Mouse (Mus musculus) heart, adult 18-20 months (tissue): ENCODE results near the gene Kxd1. TPM values are rescaled to one million over a fixed set of nuclear protein-coding genes. Genes with fewer than 3 reads are reported as not detected.

Source experiments
- DNase-seq, 2 experiments: peaks; one replicate each; pipeline ENCODE4 v3.0.0; 2021 to 2022; ENCODE audit warnings: mixed read lengths in 1 of 2
- total RNA-seq, 2 experiments: library from RNA; stranded (reverse); gene quantifications; 2 replicates each; pipeline ENCODE4 v1.2.3; 2021

The Kxd1 gene
- total RNA-seq, 2 experiments from 2014 or later, result 92.4 to 107 TPM

DNA sequence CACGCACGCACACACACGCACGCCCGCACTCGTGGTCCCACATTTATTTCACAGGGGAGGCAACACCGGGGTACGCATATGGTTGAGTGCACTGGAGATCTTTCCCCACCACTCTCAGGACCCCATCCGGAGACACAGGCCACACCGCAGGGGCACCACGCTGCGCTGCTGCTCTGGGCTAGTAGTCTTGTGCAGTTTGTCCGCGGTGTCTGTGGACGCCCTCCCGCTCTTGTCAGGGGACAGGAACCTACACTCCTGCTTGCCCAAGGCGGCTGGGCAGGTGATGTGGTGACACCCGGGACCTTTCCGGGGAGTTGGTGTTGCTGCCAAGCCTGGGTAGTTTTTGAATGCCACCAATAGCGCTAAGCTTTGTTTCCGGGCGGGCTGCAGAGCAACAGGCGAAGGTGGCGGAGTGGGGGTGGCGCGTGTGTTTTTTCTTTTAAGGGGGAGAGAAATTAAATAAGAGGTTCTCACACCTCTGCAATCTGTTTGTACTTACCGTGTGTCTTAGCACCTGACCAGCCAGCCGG, 33.3 kb downstream of the Kxd1 start:
- DNase-seq, result peak in 1 of 2 experiments; percentile 14

- no peak for DNase-seq
These were observed 33.9 kb downstream of the Kxd1 start for GRCm38 (mm10) chr8:70493692-70494415.

GRCm38 (mm10) chr8:70492664-70493640, 34.8 kb downstream of the Kxd1 start, which contains the start of gene Crlf1:
TSS of gene Crlf1 (plus strand) at chr8:70493158.
- DNase-seq, result peak in 1 of 2 experiments; percentile 12

- DNase-seq, result no peak
These were observed 36.8 kb downstream of the Kxd1 start for GRCm38 (mm10) chr8:70490880-70491495.

GRCm38 (mm10) chr8:70490061-70490879, 37.5 kb downstream of the Kxd1 start:
- DNase-seq, result peak in 1 of 2 experiments; percentile 10

DNA sequence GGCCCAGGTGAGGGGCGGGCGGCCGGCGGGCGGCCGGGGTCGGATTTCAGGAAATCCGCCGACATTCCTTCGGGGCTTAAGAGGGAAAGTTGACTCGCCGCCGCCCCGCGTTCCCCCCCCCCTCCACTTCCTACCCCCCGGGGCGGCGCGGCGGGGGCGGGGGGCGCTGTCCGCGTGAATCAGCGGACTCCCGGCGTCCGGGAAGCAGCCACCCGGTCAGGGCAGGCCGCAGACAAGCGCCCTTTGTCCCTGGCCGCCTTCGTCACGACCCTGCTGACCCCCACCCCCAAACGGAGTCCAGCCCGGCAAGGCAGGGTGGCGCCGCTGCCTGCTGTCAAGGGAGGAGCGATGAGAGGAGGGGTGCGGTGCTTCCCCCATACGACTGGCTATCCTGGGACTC, 38.2 kb downstream of the Kxd1 start:
- peak in 1 of 2 experiments; percentile 13 for DNase-seq

DNA sequence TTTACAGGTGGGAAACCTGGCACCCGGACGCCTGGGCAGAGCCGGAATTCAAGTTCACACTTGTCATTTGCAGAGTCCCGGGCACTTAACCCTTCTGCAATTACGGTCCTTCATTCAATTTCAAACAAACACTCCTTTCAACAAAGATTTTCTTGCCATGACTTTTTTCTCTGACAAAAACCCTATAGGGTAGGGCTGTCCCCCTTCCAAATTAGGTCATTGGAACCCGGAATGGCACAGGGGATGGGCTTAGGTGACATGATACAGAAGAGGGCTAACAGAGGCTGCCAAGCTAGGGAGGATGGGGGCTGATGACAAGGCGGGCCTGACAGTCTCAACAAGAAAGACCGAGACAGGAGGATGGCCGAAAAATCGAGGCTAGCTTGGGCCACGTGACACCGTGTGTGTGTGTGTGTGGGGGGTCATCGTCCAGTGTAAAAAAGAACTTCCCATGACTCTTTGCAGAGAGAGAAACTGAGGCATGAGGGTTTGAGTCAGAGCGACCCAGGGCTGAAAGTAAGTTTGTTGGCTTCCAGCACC, 38.8 kb downstream of the Kxd1 start:
- peak in 1 of 2 experiments; percentile 13 for DNase-seq

DNA sequence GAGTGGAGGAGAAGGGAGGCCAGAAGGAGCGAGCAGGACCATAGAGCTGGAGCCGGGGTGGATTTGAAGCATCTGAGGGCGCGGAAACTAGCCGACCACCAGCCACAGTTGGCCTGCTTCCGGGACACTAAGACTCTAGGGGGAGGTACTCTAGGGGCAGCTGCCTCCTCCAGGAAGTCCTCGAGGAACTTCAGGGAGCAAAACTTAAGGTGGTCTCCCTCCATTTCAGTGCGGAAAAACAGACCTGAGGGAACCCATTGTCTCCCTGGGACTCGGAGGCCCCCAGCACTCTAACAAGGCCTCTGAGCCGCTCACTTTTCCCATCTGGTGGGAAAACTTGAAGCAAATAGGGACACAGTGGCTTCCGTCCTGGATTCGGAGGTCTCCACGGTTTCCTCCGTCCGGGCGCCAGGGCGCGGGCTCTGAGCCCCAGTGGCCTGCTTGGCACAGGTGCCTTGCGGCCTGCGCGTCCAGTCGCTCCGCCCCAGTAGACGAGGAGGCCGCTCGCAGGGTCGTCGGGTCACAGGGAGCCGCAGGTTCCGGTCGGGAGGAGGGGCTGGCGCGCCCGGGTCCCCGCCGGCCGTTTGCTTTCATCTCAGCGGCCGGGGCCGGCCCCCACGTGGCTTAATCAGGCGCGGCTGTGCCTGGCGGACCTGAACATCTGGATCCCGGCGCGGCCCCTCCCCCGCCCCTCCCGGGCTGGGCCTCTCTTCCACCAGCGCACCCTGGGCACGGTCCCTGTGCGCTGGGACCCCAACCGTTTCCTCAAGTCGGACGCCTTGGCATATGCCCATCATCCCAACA, 39.6 kb downstream of the Kxd1 start:
- peak in 1 of 2 experiments; percentile 37 for DNase-seq

DNA sequence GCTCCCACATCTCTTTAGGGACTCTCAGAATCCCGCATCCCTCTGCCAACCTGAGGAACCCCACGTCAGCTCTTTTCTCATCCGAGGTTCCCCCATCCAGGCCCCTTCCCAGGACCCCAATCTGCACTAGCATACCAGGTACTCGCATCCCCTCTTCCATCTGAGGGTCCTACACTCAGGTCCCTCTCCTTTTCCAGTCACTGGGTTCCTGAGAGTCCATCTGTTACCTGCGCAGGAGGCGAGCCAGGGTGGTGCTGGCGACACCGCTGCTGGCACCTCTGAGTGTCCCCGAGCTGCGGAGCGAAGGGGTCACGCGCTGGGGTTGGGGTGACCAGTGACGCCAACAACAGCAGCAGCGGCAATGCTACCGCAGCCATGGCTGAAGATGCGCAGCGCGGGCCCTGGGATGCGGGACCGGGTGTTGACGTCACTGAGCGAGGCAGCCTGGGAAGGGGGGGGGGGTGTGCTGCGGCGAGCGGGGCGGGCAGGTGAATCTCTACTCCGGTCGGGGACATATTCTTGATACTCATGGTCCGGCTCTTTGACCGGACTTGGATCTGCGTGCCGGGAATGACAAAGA, 40.7 kb downstream of the Kxd1 start, which contains the start of gene Tmem59l:
Tmem59l (minus strand) TSS at position 418 of the 580 bp plus-strand sequence.
- no peak for DNase-seq

GRCm38 (mm10) chr8:70486191-70486681, 41.5 kb downstream of the Kxd1 start:
- no peak for DNase-seq

DNA sequence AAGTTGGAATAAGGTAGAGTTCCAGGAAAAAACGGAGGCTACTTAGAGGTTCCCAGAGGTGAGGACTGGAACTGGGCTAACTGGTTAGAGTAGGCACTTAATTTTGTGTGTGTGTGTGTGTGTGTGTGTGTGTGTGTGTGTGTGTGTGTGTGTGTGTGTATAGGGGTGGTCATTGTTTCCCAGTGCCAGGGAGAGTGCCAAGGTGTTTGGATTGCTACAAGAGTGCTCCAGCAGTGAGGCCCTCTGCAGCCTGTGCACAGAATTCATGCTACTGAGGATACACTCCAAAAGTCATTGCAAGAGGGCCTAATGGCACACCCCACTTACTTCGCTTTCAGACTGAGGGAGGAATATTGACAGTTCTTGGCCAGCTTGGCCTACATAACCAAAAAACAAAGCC, 44.8 kb downstream of the Kxd1 start:
- no peak for DNase-seq

GRCm38 (mm10) chr8:70481908-70482307, 45.8 kb downstream of the Kxd1 start:
- no peak for DNase-seq

DNA sequence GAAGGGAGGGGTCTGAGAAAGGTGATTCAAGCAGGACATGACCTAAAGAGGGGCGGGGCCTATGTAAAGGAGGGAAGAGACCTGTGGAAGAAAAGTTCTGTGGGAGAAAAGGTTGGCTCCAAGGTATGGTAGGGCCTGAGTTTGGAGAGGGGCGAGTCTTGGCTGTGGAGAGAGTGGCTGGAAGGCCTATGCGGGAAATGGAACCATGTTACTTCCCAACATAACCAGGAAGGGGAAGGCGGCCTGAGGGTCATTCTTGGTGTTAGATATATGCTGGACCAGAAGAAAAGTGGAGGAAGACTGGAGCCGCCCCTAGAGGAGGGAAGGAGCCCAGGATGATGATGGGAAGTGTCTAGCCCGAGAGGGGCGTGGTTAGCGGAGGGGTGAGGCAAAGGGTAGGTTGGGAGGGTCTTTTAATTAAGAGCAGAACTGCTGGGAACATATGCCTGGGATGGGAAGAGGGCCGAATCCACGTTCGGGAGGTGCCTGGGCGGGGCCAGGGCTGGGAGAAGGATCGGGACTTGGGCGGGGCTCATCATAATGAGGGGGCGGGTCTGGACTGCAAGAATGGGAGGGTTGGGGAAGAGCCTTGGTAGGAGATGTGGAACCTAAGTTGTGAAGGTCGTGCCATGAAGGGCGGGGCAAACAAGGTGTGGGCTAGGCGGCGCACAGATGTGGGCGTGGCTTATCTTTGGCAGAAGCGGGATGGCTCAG, 50.3 kb downstream of the Kxd1 start:
- no peak for DNase-seq

DNA sequence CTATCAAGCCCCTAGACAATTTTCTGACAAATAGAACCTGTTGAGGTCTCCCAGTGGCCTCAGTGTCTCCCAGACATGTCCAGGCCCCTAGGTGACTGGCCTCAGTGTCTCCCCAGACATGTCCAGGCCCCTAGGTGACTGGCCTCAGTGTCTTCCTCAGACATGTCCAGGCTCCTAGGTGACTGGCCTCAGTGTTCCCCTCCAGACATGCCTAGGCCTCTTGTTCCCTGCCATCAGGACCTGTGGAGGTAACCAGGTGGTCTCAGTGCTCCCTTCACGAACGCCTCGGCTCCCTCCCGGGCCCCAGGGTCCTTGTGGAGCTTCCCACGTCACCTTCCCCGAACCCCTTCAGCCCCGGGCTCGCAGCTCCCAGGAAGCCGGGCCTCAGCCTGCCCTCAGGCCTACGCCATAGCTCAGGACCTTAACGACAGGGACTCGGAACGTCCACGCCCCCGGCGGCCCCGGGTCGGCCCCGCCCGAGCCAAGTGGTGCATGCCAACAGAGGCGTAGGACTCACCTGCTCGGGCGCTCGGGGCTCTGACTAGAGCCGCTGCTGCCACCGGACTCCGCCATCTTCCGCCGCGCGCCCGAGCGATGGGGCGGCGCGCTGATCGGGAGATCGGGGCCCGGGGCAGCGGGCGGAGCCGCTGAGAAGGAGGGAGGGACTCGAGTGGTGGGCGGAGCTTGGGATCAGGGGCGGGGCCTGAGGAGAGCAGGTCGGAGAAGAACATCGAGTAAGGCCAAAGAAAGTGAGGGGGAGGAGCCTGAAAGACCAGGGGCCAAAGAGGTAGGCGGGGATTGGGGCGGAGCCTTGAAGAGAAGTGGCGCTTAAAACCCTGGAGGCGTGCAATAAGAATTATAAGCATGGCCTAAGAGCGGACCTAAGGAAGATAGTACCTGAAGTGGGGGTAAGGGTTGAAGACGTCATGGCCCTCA, 51.2 kb downstream of the Kxd1 start, which contains the start of gene Klhl26:
Klhl26 (minus strand) TSS at position 636 of the 936 bp plus-strand sequence.
- DNase-seq, result peak; percentile 96 to 98

- no peak for DNase-seq
These were observed 55.9 kb downstream of the Kxd1 start for GRCm38 (mm10) chr8:70471856-70472255.

DNA sequence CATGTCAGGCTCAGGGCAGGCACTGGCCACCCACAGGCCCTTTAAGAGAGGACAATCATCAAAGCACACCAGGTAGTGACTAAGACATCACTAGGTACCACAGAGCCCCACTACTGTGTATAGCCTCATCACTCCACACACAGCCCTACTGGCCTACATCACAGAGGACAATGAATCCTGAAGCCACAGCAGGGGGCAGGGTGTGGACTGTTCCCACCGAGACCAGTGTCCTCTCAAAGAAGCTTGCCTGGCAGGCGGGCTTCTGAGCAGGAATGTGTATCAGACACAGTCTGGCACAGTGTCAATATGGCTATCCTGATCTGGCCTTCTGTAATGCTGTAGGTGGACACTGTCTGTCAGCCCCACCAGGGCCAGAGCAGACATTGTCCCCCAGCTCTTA, 57.8 kb downstream of the Kxd1 start:
- DNase-seq, result no peak

- no peak for DNase-seq
These were observed 58.4 kb downstream of the Kxd1 start for GRCm38 (mm10) chr8:70469295-70469916.
